Mouse (Mus musculus): ENCODE measurements around the gene Timd4. TPM values are rescaled to one million over a fixed set of nuclear protein-coding genes. Genes with fewer than 3 reads are reported as not detected.

Timd4 gene
- total RNA-seq, 1 experiment from 2014 or later, result not detected

Other genes starting within 250 kb of the Timd4 start
- gene BC053393, start 239.3 kb upstream of the Timd4 start, total RNA-seq (2017), result not detected in 3 replicates
- not detected in 3 replicates for gene Dppa1, start 181.5 kb upstream of the Timd4 start, total RNA-seq (2017)
- gene Timd2, start 103.7 kb upstream of the Timd4 start, total RNA-seq (2017), result 0.38 to 0.97 TPM in 2 of 3 replicates, not detected in the other
- 3.2 TPM in 1 of 3 replicates, not detected in the others for gene Havcr1, start 75.7 kb upstream of the Timd4 start, total RNA-seq (2017)